Mouse (Mus musculus): Measurements from ENCODE around the gene Efna5.

Gene Efna5

DNA sequence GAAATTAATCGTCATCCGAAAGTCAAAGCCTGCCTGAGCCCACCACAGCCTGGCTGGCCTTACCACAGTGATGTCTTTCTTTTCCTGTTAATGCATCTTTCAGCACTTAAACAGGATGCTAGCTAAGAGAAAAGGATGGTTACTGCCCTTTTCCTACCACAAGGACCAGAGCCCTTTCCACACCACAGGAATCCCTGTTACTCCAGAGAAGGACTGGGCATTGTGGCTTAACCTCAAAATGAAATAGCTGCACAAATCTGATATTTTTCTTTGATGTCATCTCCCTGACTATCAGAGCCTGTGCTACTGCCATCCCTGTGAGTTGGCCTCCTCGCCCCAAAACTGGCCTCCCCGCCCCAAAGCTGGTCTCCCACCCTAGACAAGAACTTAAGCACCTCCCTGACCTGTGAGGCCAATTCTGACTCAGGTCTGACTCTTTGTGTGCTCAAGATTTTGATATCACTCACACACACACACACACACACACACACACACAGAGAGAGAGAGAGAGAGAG is 189.9 kb downstream of the Efna5 start:
- DNase-seq: no peak

DNA sequence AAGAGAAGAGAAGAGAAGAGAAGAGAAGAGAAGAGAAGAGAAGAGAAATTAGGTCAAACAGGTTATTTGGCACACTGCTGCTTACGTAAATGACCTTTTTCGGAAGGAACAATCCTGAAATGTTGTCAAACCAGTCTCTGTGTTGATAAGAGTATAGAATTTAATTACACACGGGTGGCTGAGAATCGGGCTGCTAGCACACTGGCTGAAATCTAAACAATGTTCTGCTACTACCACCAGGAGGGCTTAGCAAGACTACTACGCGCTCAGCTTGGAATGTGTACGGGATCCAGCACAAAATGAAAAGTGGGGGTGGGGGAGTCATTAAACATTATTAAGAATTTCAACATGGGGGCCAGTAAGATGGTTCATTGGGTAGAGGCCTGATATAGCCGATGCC is 190.9 kb downstream of the Efna5 start:
- no peak for DNase-seq

DNA sequence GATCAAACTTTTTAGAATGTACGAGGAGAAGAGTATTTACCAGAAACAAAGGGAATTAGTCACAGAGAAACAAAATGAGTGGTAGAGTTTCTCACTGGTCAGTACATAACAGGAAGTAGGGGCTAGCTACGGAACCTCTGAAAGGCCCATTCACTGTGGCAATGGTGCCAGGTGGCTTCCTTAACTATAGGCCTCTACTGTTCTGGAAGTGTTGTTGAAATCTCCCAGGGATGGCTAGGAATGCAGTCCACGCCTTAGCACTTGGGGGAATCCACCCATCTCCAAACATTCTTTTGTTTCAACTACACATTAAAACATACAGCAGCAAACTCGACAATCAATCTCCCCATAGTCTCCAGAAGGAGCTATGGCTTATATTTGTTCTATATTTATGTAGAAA is 191.5 kb downstream of the Efna5 start:
- DNase-seq: no peak

GRCm38 (mm10) chr17:62687369-62687768 is 193.7 kb downstream of the Efna5 start:
- no peak for DNase-seq

DNA sequence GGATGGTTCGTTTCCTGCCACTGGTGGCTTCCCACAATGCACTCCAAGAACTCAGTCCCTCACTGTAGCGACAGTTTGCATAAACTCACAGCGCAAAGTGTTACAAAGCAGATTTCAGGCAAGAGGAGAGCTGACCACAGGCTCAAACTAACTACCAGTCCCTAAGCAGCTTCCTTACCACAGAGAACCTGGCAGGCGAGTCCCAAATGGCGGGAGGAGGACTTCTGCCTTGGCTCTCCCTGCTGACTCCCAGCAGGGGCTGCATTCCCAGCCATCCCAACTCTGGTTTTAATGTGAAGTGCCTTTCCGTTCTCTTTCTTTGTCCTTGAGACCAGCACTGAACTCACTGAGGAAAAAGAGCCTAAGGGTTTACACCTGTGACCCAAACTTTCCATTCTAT is 195.9 kb downstream of the Efna5 start:
- peak; percentile 6 to 43 for DNase-seq

DNA sequence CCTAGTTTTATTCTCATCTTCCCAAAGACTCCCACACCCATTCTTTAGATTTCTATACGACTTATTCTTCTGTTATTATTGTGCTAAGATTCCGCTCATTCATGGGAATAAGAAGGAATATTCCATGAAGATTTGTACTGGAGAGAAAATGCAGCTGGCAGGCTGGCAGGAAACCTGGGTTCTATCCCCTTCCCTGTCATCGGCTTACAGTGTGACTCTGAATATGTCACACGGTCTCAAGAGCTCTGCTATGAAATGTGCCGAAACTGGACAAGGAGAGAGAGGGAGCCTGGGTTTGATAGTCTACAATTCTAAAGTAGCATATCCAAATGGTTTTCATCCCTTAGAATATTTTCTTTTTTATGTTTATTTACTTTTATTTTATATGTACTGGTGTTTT is 198.0 kb downstream of the Efna5 start:
- no peak for DNase-seq

DNA sequence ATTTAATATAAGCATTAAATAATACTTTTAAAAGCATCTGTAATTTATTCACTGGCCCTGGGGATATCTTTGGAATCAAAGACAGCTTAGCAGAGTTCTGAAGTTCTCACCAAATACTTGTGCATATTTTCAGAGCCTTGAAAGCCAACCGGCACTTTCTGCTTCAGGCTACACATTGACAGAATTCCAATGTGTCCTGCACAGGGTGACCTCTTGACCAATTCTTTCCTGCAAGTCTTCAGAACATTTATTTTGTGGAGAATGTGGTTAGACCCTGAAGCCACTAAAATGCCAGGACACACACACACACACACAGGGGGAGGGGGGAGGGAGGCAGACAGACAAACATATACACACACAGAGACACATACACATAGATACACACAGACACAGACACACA is 199.4 kb downstream of the Efna5 start:
- DNase-seq: peak; percentile 19 to 48

GRCm38 (mm10) chr17:62680737-62681136 is 200.4 kb downstream of the Efna5 start:
- no peak for DNase-seq

DNA sequence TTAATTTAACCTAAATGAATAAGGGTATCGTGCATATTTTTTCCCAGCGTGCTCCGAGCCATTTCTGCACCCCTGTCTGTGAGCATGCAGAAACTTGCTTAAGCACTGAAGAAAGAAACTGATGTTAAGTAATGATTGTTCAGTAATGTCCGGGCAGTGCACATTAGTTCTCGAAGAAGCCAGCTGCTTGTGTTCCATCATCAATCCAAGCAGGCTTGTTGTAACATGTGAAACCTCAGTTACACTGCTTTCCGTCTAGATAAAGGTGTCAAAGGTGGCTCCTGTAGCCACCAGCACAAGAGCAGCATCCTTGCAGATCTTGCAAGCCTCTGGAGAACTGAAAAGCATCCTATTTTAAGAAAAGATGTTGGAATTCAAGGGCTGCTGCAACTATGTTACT is 204.3 kb downstream of the Efna5 start:
- no peak for DNase-seq

GRCm38 (mm10) chr17:62676409-62676808 is 204.7 kb downstream of the Efna5 start:
- no peak for DNase-seq

DNA sequence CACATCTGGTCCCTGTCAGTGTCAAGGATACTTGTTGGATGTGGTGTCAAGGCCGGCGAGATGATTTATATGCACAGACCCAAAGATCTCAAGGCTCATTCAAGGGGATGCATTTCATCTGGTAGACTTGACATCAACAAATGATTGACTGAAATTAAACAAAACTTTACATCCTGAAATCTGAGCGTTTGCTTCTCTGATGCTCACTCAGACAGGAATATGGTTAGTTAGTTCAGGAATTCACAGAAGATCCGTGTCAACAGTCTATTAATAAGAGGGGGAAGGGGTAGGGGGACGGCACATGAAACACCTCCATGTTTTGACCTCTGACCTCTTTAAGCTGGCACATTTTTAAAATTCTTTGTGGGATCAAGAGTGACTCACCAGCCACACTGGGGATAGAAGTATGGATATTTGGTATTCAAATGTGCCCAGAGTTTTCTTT is 205.3 kb downstream of the Efna5 start:
- DNase-seq: no peak

- DNase-seq: no peak
Measured at GRCm38 (mm10) chr17:62672068-62672467, 209.0 kb downstream of the Efna5 start.

- no peak for DNase-seq
Measured at GRCm38 (mm10) chr17:62666761-62667160, 214.4 kb downstream of the Efna5 start.

- no peak for DNase-seq
Measured at GRCm38 (mm10) chr17:62665823-62666222, 215.3 kb downstream of the Efna5 start.

DNA sequence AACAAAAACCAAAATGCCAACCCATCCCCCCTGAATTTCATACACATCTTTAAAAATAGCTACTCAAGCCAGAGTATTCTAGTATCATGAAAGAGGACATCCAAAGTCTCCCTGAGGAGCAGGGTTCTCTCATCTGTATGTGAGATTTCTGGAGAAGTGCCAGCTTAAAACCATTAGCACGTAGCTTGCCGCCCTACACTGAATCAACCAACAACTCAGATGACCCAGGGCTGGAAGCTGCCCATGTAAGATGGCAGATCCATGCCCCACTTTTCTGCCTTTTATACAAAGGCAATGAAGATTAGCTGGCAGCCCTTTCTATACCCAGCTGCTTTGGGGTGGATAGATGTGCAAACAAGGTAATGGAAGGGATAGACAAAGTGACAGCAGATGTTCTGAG is 216.4 kb downstream of the Efna5 start:
- no peak for DNase-seq

DNA sequence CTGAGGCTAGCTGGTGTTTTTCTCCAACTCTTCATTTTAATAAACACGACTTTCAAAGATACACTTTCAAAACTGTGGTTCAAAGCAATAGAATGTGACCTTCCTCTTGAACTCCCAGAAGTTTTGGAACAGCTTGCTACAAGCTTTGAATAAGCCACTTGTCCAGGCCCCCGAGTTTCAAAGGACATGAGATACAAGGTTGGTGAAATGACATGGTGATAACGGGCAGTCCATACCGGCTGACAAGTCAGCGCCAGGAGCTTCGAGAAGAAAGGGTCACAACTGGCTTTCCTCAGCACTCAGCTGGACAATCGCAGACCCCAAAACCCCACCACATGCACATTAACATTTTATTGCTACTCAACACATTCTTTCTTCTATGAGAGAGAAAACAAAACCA is 219.3 kb downstream of the Efna5 start:
- no peak for DNase-seq

DNA sequence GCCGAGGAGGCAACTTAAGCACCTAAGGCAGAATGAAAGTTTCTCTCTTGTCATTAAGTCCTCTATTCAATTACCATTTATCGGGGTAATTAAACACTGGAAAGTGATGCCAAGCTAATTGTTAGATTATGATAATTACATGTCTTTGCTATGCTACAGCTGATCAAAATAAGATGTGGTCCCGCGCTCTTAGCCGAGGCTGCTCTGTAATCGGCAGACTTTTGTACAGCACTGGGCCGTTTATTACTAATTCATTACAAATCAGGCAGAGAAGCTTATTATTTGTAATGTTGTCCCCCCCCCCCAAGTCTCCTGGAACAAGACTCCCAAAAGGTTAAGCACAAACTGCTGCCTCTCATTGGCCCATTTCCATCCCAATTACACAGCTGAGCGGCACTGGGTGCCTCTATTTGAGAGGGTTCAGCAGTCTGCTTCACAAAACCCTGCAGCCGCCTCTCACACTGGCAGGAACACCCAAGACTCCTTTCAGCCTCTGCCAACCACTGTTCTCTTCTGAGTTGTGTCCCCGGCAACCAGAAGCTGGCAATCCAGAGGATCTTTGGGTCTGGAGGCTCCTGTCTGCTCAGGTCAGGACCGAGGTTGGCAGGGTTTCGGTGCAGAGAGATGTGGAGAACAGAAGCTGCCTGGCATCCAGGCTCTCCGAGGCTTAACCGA is 221.5 kb downstream of the Efna5 start:
- DNase-seq: peak; percentile 5 to 50

GRCm38 (mm10) chr17:62657832-62658630 is 223.1 kb downstream of the Efna5 start:
- no peak for DNase-seq

DNA sequence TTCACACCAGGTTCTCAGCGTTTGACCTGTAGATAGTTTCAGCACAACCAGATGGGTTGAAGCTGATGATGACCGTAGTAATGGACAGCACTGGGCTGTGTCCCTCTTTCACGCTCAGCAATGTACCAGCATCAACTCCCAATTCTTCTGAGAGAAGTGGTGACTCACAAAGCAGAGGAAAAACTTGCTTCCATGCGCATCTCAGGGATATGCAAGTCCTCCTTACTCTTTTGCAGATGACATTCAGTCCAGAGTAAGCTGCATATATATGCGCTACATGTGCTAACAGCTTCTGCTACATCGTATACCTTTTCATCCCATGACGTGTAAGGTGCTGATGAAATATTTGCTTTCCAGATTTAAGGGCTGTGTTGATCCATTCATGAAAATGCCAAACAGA is 224.1 kb downstream of the Efna5 start:
- no peak for DNase-seq

GRCm38 (mm10) chr17:62656591-62656990 is 224.5 kb downstream of the Efna5 start:
- DNase-seq: no peak

- no peak for DNase-seq
Measured at GRCm38 (mm10) chr17:62655819-62656355, 225.2 kb downstream of the Efna5 start.

DNA sequence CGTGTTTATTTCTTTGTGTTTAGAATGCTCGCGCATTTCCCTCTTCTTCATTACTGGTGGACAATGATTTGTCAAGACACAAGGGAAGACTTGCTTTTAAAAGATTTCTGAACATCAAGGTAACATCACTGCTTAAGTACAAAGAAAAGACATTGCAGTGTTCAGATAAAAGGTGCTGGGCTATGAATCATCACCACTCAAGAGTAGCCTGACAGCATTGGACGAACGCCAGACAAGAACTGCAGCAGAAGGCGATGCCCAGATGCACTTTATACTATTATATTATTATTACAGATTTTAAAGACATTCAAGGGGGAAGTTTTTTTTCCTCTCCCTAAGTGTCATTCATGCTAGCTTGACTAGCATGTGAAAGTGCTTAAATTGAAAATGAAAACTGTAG is 228.7 kb downstream of the Efna5 start:
- DNase-seq: no peak

DNA sequence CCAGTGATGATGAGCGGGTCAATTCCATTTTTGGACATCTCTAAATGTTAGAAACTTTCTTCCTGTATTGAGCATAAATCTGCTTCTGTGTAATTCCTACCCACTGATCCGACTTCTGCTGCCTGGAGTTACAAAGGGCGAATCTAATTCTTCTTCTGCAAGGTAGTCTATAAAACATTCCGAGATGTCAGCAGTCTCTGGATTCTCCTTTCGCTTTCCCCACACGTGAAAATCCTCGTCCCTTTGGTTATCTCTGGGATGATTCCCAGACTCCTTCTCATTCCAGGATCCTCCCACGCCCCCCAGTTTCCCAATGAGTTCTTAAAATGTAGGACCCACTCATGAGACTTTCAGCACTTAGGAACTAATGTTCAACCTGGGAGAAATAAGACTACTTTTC is 229.4 kb downstream of the Efna5 start:
- DNase-seq: no peak

Measured in kidney, postnatal 25 days (tissue).